Mouse (Mus musculus) embryo, embryonic 10 days (tissue): ENCODE results near the gene Ncan.

ENCODE experiments used
- DNase-seq: peaks from one replicate; pipeline ENCODE4 v3.0.0-alpha.2; 2015; ENCODE audit warnings: low spot score

The Ncan gene

DNA sequence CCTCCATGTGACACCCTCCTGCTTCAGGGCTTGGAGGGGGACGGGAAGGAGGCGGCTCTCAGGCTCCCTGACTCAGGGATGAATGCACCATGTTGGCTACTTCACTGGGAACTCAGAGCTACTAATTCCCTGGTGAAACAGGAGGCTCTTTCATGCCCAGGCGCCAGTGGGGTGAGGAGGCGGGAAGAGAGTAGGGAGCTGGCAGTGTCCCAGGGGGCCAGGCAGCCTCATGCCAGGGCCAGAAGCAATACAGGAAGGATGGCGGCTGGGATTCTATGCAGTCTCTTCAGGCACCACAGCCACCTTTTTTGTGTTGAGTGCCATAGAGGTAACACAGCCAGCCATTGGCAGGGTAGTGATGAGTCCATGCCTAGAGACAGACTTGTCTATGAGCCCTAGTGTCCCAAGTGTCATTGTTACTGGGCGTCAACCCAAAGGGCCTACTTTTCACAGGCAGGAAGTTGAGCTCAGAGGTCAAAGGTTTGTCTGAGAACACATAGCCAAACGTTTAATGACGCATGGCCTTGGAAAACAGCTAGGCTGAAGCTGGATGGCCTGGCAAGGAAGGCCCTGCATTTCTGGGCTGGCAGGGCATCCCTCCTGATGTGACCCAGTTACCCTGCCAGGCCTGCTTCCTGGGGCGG is 8.8 kb upstream of the Ncan start:
- DNase-seq: no peak

DNA sequence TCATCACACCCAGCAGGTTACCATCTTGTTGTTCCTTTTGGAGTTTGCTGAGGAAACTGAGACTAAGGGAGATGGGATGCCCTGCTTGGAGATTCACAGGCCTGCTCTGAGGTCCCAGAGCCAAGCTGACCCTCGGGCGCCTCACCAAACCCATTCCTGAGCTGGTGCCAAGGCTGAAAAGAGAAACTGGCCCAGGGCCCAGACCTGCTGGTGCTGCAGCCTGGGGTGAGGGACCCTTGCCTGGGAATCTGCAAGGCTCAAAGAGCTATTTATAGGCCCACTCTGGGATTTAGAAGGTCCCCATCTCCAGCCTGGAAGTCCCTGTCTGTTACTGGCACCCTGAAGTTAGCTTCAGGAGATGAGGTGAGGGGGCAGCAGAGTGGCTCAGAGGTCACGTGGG is 7.8 kb upstream of the Ncan start:
- no peak for DNase-seq

DNA sequence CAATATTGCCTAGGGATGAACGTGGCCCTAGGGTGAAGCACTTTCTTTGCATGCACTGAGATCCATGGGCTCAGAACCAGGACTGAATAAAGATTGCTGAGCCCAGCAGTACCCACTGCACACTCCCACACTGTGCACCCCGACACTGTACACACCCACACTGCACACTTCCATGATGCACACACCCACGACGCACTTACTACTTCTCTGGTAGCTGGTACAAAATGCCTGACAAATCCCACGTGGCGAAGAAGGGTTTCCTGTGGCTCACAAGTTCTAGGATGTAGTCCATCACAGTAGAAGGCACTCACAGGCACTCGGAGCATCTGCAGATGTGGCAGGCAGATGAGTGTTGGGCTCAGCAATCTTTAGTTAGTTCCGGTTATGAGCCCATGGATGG is 4.3 kb upstream of the Ncan start:
- no peak for DNase-seq

DNA sequence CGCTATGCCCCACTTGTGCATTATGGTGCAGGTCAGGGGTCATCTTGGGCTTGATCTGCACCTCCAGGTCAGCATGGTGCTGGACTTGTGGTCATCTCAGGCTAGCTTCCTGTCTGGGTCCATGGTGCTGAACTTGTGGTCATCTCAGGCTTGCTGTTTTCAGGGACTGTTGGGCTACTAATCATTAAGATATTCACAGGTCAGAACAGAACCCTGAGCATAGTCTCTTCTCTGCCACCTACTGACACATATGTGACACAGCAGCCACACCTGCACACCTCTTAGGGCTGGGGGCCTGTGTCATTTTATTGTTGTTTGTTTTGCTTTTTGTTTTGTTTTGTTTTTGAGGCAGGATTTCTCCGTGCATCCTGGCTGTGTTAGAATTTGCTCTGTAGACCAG is 2.2 kb upstream of the Ncan start:
- no peak for DNase-seq

DNA sequence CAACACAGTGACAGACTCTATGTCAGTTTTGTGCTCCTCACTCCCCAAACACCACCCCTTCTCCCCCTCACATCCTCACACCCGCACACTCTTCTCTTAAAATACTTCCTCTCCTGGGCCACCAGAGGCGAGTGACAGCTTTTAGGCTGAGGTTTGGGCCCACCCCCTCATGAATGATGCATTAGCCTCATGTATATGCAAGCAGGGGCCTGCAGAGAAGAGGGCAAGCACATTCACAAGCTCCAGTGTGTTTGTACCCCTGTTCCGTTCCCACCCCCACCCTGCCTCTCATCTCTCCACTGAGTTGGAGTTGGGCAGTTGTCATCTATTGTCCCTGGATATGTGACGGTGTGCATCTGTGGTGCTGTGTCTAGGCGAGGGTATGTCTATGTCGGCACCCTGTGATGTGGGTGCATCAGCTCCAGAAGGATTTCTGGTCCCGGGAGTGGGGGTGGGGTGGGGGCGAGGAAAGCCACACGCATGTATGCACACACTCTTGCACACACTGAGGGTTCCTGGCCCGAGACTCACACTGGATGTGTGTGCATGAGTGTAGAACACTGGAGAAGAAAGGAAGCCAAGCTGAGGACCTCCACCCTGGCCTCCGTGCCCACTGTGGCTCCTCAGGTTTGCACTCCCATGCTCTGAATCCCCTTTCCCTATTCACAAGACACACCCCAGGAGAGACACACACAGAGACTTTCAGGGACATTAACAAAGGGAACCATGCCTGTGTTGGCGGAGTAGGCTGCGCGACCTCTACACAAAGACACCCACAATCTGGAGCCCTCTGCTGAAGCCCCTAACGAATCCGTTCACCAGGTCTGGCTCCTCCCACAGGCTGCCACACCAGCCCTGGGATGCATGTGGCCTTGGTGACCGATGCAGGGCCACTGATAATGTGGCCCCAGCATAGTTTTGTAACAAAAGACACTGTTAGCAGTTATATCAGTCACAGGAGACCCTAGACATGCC is 1.7 kb downstream of the Ncan start:
- peak; percentile 58 for DNase-seq

DNA sequence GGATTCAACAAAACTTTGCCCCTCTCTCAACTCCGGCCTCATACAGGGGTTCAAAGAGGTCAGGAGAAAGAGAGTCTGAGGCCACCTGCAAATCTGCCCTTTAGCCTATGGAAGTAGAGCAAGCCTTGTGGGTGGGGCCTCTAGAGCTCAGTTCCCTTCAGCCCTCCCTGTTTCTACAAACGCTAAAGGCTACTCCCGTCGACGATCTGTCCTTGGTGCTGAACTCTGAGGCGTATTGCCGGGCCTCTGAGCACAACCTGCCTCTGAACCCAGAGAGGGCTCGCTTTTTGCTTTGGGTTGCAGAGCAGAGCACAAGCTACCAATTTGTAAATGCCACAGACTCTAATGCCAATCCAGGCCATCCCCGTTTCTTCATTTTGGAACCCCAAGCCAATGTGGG is 3.1 kb downstream of the Ncan start:
- peak; percentile 87 for DNase-seq

DNA sequence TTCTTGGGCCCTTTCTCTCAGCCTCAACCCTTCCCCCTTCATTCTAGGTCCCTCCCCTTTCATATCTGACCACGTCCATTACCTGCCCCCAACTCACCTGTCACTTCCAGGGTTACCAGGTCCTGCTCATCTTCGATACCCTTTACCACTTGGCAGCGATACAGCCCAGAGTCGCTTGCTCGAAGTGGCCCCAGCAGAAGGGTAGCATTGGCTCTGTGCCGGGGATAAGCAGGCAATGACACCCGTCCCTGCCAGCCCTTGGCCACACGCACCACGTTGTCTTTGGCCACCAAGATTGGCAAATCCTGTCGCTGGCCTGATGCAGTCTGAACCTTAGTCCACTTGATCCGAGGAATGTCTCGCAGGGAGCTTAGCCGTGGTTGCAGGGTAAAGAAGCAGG is 5.8 kb downstream of the Ncan start:
- DNase-seq: no peak

DNA sequence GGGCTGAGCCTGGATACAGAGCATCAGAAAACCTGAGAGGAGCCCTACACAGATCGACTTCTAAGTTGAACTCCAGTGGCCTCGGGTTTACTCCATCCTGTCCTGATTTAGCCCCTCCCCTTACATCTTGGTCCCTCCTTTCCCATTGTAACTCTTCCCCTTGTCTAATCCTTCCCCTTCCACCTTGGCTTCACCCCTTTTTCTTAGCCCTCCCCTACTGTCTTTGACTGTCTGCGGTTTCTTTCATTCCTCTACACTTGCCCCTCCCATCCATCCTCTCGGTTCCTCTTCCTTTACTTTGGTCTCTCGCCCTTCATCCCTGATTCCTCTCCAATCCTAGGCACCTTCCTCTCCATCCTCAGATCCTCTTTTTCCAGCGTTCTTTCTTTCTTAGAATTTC is 6.2 kb downstream of the Ncan start:
- DNase-seq: no peak

DNA sequence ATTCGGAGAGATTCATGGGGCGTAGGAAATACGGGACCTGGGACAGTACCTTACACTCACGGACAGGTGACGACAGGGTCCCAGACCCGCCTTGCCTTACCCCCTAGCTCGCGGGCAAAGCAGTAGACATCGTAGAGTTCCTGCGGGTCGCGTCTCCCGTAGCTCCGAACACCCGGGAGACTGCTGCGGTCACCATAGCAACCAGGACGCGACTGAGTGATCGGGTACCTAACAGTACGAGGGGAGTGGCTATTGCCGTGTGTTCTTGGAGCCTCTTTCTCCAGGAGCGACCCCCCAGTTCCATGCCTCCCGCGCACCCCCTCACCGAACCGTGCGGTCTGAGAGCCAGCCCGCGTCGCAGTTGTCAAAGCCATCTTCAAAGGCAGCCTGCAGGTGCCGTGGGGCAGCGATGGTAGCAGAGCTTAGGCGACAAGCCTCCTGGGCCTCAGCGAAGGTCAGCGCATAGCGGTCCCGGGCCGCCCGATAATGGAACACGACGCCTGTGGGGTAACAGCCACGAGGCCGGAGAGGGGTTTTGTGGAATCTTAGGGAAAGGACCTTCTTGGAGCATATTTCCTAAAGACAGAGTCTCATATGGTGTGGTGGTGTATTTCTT is 8.2 kb downstream of the Ncan start:
- no peak for DNase-seq

DNA sequence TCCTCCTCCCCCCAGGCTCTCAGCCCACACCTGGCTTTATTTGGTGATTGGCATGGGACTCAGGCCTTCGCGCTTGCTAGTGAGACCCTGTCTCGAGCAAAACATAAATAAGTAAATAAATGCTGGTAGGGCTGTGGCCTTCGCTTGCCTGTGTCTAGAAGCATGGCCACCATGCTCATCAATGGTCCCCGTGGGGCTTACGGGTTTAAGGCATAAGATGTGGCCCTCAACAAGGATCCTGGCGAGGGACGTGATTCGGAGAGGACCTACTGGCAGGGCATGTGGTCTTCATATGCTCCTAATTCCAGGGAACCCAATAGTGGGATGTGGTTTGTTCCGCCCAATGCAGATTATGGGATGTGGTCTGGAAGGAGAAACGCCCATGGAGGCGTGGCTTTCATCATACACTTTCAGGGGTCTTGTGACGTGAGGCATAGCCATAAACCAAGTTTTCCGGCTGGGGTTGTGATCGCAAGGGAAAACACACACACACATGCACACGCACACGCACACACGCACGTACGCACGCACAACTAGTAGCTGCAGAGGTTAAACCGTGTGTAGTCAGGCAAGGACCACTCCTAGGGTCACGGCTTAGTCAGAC is 9.4 kb downstream of the Ncan start:
- no peak for DNase-seq

DNA sequence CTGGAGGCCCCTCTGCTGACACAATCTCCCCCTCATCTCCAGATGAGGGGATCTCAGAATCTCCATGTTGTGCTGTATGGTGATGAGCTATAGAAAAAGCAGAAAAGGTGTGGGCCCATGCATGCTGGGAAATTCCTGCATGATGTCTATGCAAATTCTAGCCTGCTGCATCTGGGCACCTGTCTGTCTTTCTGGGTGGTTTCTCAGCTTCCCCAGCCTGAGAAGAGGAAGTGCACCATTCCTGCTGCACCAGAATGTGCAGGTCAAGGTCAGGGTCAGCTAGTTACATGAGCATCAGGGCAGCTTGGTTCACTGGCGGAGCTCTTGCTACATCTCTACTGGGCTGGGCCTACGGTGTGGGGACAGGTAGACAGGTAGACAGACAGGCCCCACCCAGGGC is 10.2 kb downstream of the Ncan start:
- no peak for DNase-seq

DNA sequence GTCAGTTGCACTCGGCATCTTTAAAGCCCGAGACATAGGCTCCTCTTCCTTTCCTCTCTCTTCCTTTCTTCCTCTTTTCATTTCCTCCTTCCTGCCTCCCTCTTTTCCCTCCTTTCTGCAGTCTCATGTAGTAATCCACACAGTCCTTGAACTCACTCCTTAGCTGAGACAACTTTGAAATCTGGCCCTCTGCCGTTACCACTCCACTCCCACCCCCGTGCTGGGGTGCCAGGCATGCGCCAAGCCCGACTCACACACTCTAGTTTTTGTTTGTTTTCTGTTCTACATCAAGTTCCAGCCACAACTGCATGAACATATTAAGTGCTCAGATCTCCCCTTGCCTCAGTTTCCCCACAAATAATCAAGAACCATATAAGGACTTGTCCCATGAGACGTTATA is 15.8 kb downstream of the Ncan start:
- no peak for DNase-seq

DNA sequence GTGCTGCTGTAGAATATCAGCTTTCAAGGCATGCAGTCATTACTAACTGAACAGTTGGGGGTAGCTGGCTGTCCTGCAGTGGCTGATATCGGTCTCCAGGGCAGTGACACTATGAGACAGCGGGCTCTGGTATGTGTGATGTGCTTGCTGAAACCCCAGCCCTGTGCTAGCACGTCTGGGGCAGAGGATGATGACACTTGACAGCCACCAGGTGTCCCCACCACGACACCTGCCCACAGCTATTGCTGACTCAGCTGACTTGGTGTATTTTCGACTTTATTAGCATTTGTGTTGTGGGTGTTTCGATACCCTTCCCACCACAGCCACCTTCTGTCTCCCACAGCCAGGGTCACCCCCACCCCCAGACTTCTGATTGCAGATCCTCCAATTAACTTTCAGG is 16.2 kb downstream of the Ncan start:
- DNase-seq: peak; percentile 57

DNA sequence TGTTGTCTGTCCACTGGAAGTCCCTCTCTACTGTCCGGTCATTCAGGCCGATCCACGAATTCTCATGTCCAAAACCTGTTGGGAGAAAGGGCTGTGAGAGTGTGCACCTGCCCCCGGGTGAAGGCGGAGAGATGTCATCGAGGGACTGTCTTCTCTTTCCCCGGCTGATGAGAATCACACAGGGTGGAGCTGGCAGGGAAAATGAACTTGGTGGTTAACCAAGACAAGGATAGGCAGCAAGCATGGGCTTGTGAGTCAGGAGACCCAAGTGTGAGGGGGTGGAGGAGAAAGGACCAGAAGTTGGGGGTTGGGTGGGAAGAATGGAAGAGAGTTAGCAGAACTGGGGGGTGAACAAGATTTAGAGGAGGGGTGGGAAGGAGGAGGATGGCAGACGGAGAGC is 20.4 kb downstream of the Ncan start:
- no peak for DNase-seq

DNA sequence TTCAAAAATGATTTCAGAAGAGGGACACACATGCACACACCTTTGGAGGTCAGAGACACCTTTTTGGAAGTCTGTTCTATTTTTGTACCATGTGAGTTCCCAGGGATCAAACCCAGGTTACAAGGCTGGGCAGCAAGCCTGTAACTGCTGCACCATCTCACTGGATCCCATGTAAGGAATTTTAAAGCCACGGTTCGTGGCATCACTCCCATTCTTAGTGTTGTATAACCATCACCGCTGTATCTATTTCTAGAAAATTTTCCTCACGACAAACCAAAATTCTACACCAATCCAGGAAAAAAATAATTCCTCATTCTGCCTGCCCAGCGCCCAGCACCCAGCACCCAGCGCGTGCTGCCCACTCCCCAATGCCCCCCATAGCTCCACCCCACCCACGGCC is 21.4 kb downstream of the Ncan start:
- no peak for DNase-seq

DNA sequence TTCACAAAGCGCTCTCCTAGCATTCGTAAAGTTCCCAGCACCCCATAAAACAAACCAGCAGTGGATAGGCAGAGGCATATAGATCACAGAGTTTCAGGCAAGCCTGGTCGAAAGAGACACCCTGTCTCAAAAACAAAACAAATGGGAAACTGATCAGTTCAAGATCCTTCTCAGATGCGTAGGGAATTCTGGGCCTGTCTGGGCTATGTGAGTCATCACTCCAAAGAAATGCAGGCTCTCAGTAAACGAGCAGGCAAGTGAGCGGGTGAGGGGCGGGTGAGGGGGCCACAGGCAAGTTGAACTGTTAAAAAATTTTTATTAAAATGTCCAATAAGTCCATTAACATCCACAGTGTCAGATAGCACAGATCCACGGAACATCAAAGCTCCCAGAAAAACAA is 27.9 kb downstream of the Ncan start:
- DNase-seq: no peak

DNA sequence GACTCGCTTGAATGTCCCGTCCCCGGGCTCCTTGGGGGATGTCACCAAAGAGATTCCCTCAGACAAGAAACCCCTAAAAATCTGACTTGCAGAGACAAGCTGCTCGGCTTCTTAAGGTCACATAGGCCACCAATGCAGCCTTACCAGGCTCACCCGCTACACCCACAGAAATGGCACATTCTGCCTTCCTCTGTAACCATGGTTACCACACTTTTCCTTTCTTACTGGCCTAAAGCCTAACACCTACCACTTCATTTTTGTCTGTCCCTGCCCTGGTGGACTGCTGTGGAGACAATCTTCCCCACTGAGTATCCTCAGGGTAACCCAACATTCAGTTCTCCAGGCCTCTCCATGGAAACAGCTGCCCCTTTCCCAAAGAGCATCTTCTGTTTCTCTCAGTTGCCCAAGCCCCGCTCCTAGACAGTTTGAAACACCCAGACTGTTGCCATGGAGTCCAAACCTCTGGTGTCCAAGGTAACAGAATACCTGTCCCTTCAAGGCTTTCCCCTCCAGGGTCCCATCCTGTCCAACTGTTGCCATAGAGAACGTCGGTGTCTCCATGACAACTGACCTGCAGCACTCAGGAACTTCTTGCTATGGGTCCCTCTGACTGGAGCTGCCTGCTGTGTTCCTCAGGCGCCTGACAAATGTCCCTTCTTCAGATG is 31.2 kb downstream of the Ncan start:
- peak; percentile 28 for DNase-seq

DNA sequence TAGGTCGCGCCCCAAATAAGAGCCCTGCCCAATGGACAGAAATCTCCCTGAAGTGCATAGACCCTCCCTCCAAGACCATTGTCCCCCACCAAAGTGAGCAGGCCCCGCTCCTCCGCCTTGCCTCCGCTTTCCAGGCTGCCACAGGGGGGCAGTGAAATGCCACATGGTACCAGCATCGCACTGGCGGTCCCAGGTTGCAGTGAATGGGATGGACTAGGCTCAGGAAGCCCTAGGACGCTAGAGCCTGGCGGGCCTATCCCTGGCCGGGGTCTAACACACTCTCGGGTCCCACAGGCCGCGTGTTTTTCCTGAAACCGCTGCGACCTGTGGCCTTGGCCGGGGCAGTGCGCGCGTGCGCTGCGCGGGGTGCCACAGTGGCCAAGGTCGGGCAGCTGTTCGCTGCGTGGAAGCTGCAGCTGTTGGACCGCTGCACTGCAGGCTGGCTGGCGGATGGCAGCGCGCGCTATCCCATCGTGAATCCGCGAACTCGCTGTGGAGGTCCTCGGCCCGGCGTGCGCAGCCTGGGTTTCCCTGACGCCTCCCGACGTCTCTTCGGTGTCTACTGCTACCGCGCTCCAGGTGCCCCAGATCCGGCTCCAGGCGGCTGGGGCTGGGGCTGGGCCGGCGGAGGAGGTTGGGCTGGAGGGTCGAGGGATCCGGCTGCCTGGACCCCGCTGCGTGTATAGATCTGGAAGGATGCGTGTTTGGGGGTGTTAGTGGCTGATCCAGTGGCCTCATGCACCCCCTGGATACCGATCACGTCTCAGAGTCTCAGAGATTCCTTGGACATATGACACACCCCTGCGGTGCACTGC is 32.6 kb downstream of the Ncan start:
- peak; percentile 81 for DNase-seq

DNA sequence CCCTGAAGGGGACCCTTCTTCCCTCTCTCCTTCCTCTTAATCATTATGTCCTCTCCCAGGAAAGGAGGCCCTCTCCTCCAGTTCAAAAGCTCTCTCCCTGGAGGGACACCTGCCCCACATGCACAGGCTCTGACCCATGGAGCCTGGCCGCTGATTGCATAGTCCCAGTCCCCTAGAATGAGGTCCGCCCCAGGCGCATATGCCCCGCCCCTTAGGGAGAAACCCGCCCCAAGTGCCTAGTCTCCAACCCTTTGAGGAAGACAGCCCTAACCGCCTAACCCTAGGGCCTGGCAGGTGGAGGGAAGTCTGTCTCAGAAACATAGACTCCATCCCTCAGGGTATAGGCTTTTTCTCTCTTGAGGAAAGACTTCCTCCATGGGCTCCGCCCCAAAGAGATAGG is 33.4 kb downstream of the Ncan start:
- peak; percentile 12 for DNase-seq

DNA sequence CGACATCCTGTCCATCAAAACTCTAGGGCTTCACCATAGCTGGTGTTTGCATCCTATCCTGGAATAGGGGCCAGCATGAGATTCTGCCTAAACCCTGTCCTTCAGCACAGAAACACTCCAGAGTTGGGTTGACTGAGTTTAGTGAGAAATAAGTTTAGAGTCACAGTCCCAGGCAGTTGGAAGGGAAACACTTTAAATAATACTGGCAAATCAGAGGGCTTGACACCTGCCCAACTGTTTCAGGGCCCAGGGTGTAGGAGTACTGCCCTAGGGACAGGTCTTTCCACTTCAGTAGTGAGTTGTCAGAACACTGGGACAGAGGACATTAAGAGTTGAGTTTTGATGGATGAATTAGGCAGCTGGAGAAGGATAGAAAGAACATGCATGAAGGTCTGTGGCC is 34.5 kb downstream of the Ncan start:
- DNase-seq: no peak
